Mouse (Mus musculus) mesoderm, embryonic 11.5 days (tissue): ENCODE results near the gene Klrc3.
"Not testable (repeated sequence)": the region's sequence is repeated elsewhere in the genome, so short reads cannot be mapped to it uniquely, and the experiment has no call there.

Source experiments
- DNase-seq: peaks from one replicate; pipeline ENCODE4 v3.0.0-alpha.2; 2012; ENCODE audit warnings: low read depth, low spot score

The Klrc3 gene

DNA sequence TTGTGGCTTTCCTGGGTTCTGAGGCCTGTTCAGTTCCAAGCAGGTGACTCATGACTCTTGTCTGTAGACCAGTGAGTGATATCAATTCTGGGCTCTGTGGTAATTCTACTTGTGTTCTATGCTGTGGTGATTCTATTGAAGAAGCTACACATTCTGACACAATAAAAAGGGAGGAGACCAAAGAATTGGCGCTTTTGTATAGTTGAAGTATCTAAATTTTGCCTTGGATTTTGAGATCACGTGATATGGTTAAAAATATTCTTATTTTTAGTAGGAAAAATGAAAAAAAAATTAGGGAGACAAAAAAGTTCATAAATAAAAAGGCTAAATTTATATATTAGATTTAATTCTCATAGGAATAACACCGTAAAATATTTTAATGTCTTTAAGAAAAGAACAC is at the start of gene Klrc3:
Klrc3 (minus strand) TSS at position 101 of the 400 bp plus-strand sequence.
- not testable (repeated sequence) for DNase-seq

DNA sequence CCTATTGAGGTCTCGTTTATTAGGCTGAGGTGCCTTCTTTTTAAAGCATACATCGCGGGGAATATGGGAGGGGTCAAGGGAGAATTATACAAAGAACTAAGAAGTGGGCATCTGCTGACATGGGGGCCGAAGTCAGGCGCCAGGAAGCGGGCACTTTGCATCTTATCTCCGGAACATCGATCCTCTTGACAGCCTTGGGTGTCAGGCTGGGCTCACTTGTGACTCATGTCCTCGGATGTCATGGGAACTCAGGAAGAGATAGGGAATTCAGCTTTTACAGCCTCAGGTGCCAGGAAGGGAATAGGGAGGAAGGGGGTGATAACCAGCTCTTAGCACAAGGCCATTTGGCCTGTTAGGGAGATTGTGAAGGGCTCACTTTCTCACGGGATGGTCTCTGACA is 48.3 kb upstream of the Klrc3 start:
- DNase-seq = not testable (repeated sequence)

DNA sequence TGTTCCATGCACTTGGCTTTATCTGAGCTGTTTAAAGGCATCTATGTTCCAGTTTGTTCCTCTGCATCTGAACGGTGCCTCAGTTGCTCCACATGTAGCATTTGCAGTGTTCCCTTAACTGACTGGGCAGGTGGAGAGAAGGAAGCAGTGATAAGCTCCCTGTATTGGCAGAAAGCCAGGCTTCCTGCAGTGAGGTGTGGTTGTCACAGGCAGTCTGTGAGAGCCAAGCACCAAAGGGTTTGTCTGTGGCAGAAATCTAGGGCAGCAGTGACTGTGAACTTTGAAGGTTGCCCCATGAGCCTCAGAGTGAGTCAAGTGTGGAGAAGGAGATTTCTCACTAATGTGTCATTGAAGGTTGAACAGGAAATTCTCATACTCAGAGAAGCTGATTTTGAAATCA is 37.2 kb upstream of the Klrc3 start:
- no peak for DNase-seq

DNA sequence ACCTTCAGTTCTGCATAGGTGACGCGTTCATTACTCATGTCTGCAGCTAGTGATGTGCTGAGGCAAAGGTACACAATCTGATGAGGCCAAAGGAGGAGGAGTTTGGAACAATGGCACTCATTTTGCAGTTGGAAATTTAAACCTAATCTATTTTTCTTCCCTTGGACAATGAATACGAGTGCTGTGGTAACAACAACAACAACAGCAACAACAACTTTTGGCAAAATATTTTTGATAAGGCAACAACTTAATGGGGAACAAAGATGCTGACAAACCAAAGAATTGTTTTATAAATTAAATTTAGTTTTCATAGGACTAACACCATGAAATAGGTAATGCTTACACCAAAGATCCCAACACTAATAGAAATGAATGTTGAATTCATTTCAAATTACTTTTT is 35.7 kb upstream of the Klrc3 start, which contains the start of gene Klrc1:
Klrc1 (minus strand) TSS at position 101 of the 400 bp plus-strand sequence.
- no peak for DNase-seq

DNA sequence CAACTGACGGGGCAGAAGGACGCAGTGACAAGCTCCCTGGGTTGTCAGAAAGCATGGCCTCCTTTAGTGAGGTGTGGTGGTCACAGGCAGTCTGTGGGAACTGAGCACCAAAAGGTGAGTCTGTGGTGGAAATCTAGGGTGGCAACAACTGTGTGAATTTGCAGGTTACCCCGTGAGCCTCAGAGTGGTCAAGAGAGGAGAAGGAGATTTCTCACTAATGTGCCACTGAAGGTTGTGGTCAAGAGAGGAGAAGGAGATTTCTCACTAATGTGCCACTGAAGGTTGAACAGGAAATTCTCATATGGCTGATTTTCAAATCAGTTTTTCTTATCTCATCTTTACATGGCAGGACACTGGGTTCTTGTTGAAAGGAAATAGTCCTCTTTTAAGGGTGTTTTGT is 18.2 kb upstream of the Klrc3 start:
- DNase-seq = not testable (repeated sequence)

DNA sequence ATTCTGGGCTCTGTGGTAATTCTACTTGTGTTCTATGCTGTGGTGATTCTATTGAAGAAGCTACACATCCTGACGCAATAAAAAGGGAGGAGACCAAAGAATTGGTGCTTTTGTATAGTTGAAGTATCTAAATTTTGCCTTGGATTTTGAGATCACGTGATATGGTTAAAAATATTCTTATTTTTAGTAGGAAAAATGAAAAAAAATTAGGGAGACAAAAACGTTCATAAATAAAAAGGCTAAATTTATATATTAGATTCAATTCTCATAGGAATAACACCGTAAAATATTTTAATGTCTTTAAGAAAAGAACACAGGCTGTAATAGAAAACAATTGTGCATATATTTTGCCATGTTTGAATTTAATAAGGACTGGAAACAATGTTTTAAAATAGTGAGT is 17.5 kb upstream of the Klrc3 start, which contains the start of gene Klrc2:
Klrc2 (minus strand) TSS at position 101 of the 400 bp plus-strand sequence.
- DNase-seq = not testable (repeated sequence)

DNA sequence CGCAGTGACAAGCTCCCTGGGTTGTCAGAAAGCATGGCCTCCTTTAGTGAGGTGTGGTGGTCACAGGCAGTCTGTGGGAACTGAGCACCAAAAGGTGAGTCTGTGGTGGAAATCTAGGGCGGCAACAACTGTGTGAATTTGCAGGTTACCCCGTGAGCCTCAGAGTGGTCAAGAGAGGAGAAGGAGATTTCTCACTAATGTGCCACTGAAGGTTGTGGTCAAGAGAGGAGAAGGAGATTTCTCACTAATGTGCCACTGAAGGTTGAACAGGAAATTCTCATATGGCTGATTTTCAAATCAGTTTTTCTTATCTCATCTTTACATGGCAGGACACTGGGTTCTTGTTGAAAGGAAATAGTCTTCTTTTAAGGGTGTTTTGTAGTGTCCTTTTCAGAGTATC is 917 bp upstream of the Klrc3 start:
- DNase-seq = not testable (repeated sequence)

DNA sequence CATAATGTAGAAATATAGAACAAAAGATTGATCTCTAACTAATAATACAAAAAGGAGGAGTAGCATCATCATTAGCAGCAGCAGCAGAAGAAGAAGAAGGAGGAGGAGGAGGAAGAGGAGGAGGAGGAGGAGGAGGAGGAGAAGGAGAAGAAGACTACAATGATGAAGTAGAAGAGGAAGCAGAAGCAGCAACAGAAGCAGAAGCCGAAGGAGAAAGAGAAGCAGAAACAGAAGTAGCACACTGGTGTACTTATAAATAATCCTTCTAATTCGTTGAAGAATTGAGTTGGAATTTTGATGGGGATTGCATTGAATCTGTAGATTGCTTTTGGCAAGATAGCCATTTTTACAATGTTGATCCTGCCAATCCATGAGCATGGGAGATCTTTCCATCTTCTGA is 12.1 kb downstream of the Klrc3 start:
- DNase-seq = not testable (repeated sequence)

DNA sequence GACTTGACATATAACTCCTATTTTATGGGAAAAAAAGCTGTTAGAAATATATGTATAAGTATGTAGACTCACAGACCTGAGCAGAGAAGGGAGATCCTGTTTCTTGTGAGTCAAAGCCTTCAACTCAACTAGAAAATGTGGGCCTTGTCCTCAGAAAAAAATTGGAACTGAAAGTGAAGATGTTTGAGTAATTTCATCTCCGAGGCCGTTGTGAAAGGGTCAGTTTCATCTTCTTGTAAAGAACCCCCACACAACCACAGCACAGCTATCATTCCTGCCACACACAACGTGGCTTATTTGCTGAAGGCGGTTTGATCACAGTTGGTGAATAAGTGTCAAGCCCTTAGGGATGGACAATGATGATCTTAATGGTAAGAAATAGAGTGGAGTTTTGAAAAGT is 19.4 kb downstream of the Klrc3 start, which contains the start of gene Klrk1:
Klrk1 (minus strand) TSS at position 130 of the 400 bp plus-strand sequence.
- no peak for DNase-seq

DNA sequence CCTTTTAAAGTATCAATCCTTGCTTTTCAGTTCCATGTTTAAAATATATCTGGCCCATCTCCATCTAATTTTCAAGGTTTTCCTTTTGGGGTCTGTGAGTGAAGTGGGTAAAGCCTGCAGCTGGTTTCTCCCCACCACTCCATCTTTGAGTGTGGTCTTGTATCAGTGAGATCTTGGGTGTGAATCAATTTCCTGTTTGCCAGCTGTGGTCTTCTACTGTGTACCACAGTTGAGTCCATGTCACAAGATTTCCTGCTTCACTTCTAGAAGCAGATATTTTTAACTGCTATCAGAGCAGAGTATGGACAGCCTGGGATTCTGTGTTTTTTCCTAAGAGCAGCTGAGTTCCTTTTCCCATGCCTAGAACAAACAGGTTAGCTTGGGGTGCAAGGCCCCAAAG is 34.8 kb downstream of the Klrc3 start:
- DNase-seq = no peak

DNA sequence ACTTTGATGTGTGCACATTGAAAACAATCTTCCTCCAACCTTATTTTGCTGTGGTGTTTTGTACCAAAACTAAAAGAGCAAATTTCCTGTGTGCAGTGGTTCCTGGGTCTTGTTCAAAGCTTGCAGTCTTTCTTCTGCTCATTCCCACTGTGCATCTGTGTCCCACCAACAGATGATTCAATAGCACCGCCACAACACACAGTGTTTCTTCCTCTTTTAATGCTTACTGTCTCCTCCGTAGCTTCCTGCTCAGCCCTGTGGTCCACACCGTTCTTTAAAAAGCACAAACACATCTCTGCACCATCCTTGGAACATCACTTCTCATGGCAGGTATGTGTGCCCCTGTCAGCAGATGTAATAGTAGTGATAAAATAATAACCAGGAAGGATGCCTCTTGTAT is 51.6 kb downstream of the Klrc3 start, which contains the start of gene Klrd1:
Klrd1 (plus strand) TSS at position 275 of the 400 bp plus-strand sequence.
- DNase-seq = no peak
